Mouse (Mus musculus) neural tube, embryonic 14.5 days (tissue): ENCODE measurements around the gene Chst3. TPM values are rescaled to one million over a fixed set of nuclear protein-coding genes. Genes with fewer than 3 reads are reported as not detected.
"Not testable (repeated sequence)": the region's sequence is repeated elsewhere in the genome, so short reads cannot be mapped to it uniquely, and the experiment has no call there.

Experiments
- ATAC-seq: fragments of 200-750 bp; cut with Nextera tagmentation; 2 replicates; pipeline ENCODE4 v1.8.0; 2017; ENCODE audit warnings: low read depth, mild to moderate bottlenecking, moderate TSS enrichment, moderate library complexity
- H3K27ac ChIP-seq: fragments of 300-500 bp; sonication (generic); 2 replicates; pipeline ENCODE4 v1.5.1; 2014; ENCODE audit warnings: low read depth, mild to moderate bottlenecking, control low read depth, low read length, moderate library complexity, mixed read lengths
- H3K27me3 ChIP-seq: fragments of 300-500 bp; sonication (generic); 2 replicates; pipeline ENCODE4 v1.6.1; 2014; ENCODE audit warnings: low read length; ENCODE audit not compliant: control insufficient read depth, insufficient read depth
- H3K36me3 ChIP-seq: fragments of 300-500 bp; sonication (generic); 2 replicates; pipeline ENCODE4 v1.6.1; 2014; ENCODE audit warnings: low read length, mixed read lengths; ENCODE audit not compliant: control insufficient read depth, insufficient read depth
- H3K4me1 ChIP-seq: fragments of 300-500 bp; sonication (generic); 2 replicates; pipeline ENCODE4 v1.6.1; 2014; ENCODE audit warnings: low read length; ENCODE audit not compliant: control insufficient read depth, insufficient read depth
- H3K4me2 ChIP-seq: fragments of 300-500 bp; sonication (generic); 2 replicates; pipeline ENCODE4 v1.6.1; 2014; ENCODE audit warnings: mild to moderate bottlenecking, low read depth, low read length, control low read depth
- H3K4me3 ChIP-seq: fragments of 300-500 bp; sonication (generic); 2 replicates; pipeline ENCODE4 v1.5.1; 2014; ENCODE audit warnings: low read depth, low read length, control low read depth, mixed read lengths
- H3K9ac ChIP-seq: fragments of 300-500 bp; sonication (generic); replicated peaks from 2 replicates; pipeline ENCODE4 v1.6.1; 2014; ENCODE audit warnings: low read depth, mild to moderate bottlenecking, control low read depth, low read length, mixed read lengths
- H3K9me3 ChIP-seq: fragments of 300-500 bp; sonication (generic); 2 replicates; pipeline ENCODE4 v1.6.1; 2016; ENCODE audit warnings: low read length; ENCODE audit not compliant: control insufficient read depth
- WGBS: fragments of 180-500 bp; shearing (Covaris S2); extraction: QIAGEN DNeasy Blood & Tissue Kit; methylation state at CpG from one replicate; pipeline ENCODE4 v1.1.7; 2014; 5-methylcytosine and 5-hydroxymethylcytosine counted together
- polyA plus RNA-seq: library from polyadenylated mRNA; unstranded; fragments of >200 nt; fragmentation: Nextera tagmentation; extraction: Ambion mirVana; gene quantifications from 2 replicates; pipeline ENCODE4 v1.2.1, GENCODE M21; 2014

The Chst3 gene
- polyA plus RNA-seq, 1 experiment from 2014 or later, result 0.79 TPM

DNA sequence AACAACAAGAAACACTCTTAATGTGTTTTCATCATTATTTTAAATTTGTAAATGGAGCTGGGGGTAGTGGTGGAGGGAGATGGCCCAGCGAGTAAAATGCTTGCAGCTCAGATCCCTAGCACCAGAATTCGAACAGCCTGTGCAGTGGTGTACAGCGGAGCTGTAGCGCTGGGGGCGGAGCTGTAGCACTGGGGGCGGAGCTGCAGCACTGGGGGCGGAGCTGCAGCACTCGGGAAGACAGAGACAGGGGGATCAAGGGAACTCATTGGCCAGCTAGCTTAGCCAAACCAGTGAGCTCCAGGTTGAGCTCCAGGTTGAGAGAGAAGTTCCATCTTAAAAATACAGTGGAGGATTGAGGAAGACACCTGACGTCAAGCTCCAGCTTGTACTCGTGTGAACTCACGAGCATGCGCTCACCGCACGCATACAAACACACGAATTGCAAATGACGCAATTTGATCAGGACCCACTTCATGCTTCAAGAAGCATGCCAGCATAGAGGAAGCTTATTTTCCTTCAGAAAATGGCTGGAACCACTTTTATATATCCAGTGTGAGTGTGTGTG lies 38.3 kb upstream of the Chst3 start:
- H3K4me3 ChIP-seq, result no peak overlapping the region
- no peaks in the 10 kb centered on the region for H3K27me3 ChIP-seq
- no peak overlapping the region for H3K27ac ChIP-seq
- no peaks in the 10 kb centered on the region for H3K4me1 ChIP-seq
- H3K9ac ChIP-seq, result no peak overlapping the region
- no peaks in the 10 kb centered on the region for H3K9me3 ChIP-seq
- WGBS, result 55% methylated on average over 16 of the region's 16 CpGs
- no peak overlapping the region for H3K4me2 ChIP-seq
- no peaks in the 10 kb centered on the region for H3K36me3 ChIP-seq
- ATAC-seq, result no peak

DNA sequence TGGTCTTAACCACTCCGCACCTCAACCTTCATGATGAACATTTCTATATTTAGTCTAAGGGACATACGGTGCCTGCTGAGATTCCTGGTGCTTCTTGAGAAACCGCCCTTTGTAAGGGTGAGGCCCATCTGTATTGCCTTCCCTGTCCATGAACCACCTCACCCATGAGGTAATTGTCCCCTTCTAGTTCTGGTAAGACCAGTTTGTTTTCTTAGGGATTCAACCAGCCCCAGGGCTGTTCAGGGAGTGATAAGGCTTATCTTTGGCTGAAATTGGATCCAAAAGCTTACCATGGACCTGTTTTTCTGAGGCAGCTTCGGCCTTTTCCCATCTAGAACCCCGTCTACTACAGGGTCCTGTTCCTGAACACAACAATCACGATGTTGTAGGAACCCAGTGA lies 37.0 kb upstream of the Chst3 start:
- Histone ChIP-seq H3K36me3 (no peaks in the 10 kb centered on the region), H3K4me2 (no peak overlapping the region), H3K4me3 (no peak overlapping the region), H3K4me1 (no peaks in the 10 kb centered on the region), H3K9me3 (no peaks in the 10 kb centered on the region), H3K9ac (no peak overlapping the region), H3K27ac (no peak overlapping the region), H3K27me3 (no peaks in the 10 kb centered on the region)
- no peak for ATAC-seq
- 91% methylated on average over 6 of the region's 6 CpGs for WGBS

DNA sequence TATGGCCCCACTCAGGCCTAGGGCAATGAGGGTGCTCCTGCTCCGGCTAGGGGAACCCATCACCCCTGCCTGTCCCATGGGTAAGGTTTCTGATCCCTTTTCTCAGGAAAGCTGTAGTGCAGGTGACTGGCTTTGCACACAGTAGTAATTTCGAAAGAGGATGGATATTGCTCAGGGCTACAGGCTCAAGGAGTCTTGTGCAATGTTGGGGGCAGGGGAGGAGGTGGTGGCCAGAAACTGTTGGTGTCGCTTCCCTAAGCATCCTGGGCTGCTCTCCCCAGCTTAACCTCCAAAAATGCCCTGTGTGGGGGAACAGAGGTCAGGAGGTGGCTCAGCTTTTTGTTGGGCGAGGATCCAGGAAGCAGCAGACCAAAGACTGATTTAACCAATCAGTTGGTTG lies 33.5 kb upstream of the Chst3 start:
- 88% methylated on average over 4 of the region's 4 CpGs for WGBS
- no peak overlapping the region for H3K4me3 ChIP-seq
- H3K27ac ChIP-seq, result no peak overlapping the region
- H3K9ac ChIP-seq, result no peak overlapping the region
- no peaks in the 10 kb centered on the region for H3K36me3 ChIP-seq
- no peaks in the 10 kb centered on the region for H3K9me3 ChIP-seq
- no peak overlapping the region for H3K4me2 ChIP-seq
- H3K27me3 ChIP-seq, result no peaks in the 10 kb centered on the region
- no peaks in the 10 kb centered on the region for H3K4me1 ChIP-seq
- no peak for ATAC-seq

DNA sequence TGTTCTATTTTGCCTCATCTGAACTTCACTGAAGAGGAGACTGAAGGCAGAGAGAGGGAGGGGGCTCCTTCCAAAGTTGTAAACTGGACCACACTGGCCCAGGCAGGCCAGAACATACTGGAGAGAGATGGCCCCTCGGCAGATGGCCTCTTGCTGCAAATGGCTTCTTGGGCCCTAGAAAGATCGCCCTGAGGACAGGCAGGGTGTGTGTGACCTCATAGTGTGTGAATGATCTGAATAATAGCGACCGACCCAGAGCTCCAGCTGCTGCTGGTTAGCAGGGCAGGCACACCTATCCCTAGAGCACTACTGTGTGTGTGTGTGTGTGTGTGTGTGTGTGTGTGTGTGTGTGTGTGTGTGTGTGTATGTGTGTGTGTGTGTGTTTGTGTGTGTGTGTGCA lies 33.1 kb upstream of the Chst3 start:
- WGBS, result 63% methylated on average over 4 of the region's 4 CpGs
- H3K27me3 ChIP-seq, result no peaks in the 10 kb centered on the region
- H3K9me3 ChIP-seq, result no peaks in the 10 kb centered on the region
- no peaks in the 10 kb centered on the region for H3K4me1 ChIP-seq
- H3K9ac ChIP-seq, result no peak overlapping the region
- no peak for ATAC-seq
- H3K36me3 ChIP-seq, result no peaks in the 10 kb centered on the region
- H3K4me3 ChIP-seq, result no peak overlapping the region
- H3K4me2 ChIP-seq, result no peak overlapping the region
- H3K27ac ChIP-seq, result no peak overlapping the region

DNA sequence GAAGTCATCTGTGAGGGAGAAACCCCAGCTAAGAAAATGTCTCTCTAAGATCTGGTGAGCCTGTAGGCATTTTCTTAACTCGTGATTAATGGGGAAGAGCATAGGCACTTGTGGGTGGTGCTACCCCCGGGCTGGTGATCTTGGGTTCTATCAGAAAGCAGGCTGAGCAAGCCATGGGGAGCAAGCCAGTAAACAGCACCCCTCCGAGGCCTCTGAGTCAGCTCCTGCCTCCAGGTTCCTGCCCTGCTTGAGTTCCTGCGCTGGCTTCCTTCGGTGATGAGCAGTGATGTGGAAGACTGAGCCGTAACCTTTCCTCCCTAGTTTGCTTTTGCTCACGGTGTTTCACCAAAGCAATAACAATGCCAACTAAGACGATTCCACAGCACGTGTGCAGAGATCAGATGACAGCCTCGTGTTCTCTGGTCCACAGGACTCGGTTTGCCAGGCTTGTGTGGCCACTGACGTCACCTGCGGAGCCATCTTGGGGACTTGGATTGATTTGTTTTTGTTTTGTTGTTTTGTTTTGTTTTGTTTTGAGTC lies 31.4 kb upstream of the Chst3 start:
- Histone ChIP-seq H3K9ac (no peak overlapping the region), H3K4me3 (no peak overlapping the region), H3K9me3 (no peaks in the 10 kb centered on the region), H3K4me2 (no peak overlapping the region), H3K27ac (no peak overlapping the region), H3K36me3 (no peaks in the 10 kb centered on the region), H3K27me3 (no peaks in the 10 kb centered on the region), H3K4me1 (no peaks in the 10 kb centered on the region)
- 85% methylated on average over 13 of the region's 13 CpGs for WGBS
- no peak for ATAC-seq

DNA sequence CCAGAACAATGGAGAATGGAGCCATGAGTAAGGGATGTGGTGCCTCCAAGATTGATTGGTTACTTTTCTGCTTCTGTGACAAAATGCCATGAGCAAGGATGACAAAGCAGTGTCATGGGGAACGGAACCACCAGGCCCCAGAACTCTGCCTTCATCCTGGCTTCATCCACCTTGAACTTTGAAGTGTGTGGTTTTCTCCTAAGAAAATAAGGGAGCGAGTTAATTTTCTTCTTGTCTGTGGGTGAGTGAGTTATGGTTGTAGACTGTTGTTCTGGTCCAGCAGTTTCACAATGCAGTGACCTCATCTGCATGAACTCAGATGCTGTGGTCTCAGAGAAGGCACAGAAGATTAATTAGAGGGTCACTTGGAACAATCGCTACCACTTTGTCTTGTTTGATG lies 29.3 kb upstream of the Chst3 start:
- H3K4me3 ChIP-seq, H3K4me1 ChIP-seq, H3K36me3 ChIP-seq, H3K4me2 ChIP-seq, ATAC-seq, H3K9ac ChIP-seq, H3K9me3 ChIP-seq, H3K27ac ChIP-seq, H3K27me3 ChIP-seq: not testable (repeated sequence)
- WGBS, result 27% methylated on average over 3 of the region's 3 CpGs

DNA sequence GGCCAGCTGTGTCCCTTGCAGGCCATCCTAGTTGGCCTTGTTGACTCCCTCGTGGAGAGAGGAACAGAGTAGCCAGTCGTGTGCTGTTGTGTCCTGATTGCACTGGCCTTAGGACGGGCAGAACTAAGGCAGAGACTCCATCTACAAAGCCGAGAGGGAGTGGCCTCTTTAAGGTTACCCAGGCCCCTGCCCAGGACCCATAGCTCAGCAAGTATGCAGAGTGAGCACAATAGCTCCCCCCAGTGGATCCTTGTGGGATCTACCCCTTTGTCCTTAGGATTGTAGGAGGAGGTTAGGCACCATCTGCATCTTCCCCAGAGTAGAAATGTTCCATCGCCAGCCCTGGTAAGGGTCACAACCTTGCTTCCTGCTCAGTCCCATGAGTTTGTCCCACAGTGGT lies 27.5 kb upstream of the Chst3 start:
- Histone ChIP-seq H3K36me3 (no peaks in the 10 kb centered on the region), H3K9ac (no peak overlapping the region), H3K27me3 (no peaks in the 10 kb centered on the region), H3K27ac (no peak overlapping the region), H3K9me3 (no peaks in the 10 kb centered on the region), H3K4me1 (no peaks in the 10 kb centered on the region), H3K4me3 (no peak overlapping the region), H3K4me2 (no peak overlapping the region)
- ATAC-seq, result no peak; the same call in 1 of the 2 replicates
- WGBS, result 25% methylated on average over 5 of the region's 5 CpGs

DNA sequence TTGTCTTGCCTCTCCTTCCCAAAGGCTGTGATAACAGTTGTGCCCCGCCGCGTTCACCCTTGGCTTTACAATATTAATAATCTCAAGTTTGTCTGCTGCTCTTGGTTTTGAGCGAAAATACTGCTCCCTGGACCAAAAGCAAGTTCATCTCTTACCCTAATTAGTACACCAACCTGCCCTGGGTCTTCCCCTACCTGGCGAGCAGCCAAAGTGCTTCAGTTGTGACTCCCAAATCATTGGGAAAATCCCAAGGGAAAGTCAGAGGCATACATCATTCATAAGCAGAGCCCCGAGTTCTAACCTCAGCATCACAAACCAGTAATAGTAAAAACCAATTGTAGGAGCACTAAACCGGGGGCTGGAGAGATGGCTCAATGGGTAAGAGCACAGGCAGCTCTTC lies 26.6 kb upstream of the Chst3 start:
- H3K27me3 ChIP-seq, result no peaks in the 10 kb centered on the region
- H3K4me2 ChIP-seq, result no peak overlapping the region
- H3K9ac ChIP-seq, result no peak overlapping the region
- H3K36me3 ChIP-seq, result no peaks in the 10 kb centered on the region
- no peak for ATAC-seq
- H3K27ac ChIP-seq, result no peak overlapping the region
- H3K4me3 ChIP-seq, result no peak overlapping the region
- H3K4me1 ChIP-seq, result no peaks in the 10 kb centered on the region
- 77% methylated on average over 7 of the region's 7 CpGs for WGBS
- no peaks in the 10 kb centered on the region for H3K9me3 ChIP-seq

DNA sequence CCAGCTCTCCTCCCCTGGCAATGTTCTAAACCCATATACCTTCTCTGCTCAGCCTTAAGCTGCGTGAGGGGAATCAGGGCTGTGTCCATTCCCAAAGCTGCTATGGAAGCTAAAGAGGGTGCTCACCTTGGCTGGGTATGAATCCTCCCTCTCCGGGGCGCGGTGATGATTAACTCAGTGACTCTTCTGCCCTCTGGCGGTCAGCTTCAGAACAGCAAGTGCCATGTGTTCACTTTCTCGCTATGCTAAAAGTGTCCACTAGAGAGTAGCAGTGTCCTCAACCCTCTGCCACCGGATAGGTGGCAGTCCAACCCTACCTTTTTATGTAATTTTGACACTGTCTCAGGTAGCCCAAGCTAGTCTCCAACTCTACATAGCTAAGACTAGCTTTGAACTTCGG lies 26.0 kb upstream of the Chst3 start:
- 4% methylated on average over 8 of the region's 8 CpGs for WGBS
- peak; percentile 71; the same call in 1 of the 2 replicates for ATAC-seq
- Histone ChIP-seq H3K4me2 (no peak overlapping the region), H3K27ac (no peak overlapping the region), H3K9ac (no peak overlapping the region), H3K27me3 (no peaks in the 10 kb centered on the region), H3K9me3 (no peaks in the 10 kb centered on the region), H3K4me1 (no peaks in the 10 kb centered on the region), H3K36me3 (no peaks in the 10 kb centered on the region), H3K4me3 (no peak overlapping the region)
